Mouse (Mus musculus) kidney, embryonic 16.5 days (tissue): ENCODE data around the gene 4930412O13Rik. TPM values are rescaled to one million over a fixed set of nuclear protein-coding genes. Genes with fewer than 3 reads are reported as not detected.

Experiments
- ATAC-seq: fragments of 200-750 bp; cut with Nextera tagmentation; 2 replicates; pipeline ENCODE4 v1.8.0; 2017; ENCODE audit warnings: moderate TSS enrichment; ENCODE audit not compliant: low FRiP score, low TSS enrichment
- H3K27ac ChIP-seq: fragments of 300-500 bp; sonication (generic); 2 replicates; pipeline ENCODE4 v1.5.1; 2014; ENCODE audit warnings: low read length
- H3K27me3 ChIP-seq: fragments of 300-500 bp; sonication (generic); 2 replicates; pipeline ENCODE4 v1.6.1; 2014; ENCODE audit warnings: low read length, control low read depth, mixed read lengths; ENCODE audit not compliant: insufficient read depth
- H3K36me3 ChIP-seq: fragments of 300-500 bp; sonication (generic); 2 replicates; pipeline ENCODE4 v1.6.1; 2014; ENCODE audit warnings: low read length, control low read depth, mixed read lengths; ENCODE audit not compliant: insufficient read depth
- H3K4me1 ChIP-seq: fragments of 300-500 bp; sonication (generic); 2 replicates; pipeline ENCODE4 v1.6.1; 2014; ENCODE audit warnings: low read length, control low read depth, mixed read lengths; ENCODE audit not compliant: insufficient read depth
- H3K4me2 ChIP-seq: fragments of 300-500 bp; sonication (generic); replicated peaks from 2 replicates; pipeline ENCODE4 v1.6.1; 2014; ENCODE audit warnings: low read depth, low read length
- H3K4me3 ChIP-seq: fragments of 300-500 bp; sonication (generic); 2 replicates; pipeline ENCODE4 v1.5.1; 2014; ENCODE audit warnings: mild to moderate bottlenecking, low read length
- H3K9ac ChIP-seq: fragments of 300-500 bp; sonication (generic); replicated peaks from 2 replicates; pipeline ENCODE4 v1.6.1; 2014; ENCODE audit warnings: low read length
- H3K9me3 ChIP-seq: fragments of 300-500 bp; sonication (generic); 2 replicates; pipeline ENCODE4 v1.6.1; 2016; ENCODE audit warnings: low read length, control low read depth
- WGBS: fragments of 180-500 bp; shearing (Covaris S2); extraction: QIAGEN DNeasy Blood & Tissue Kit; methylation state at CpG from one replicate; pipeline ENCODE4 v1.1.7; 2014; 5-methylcytosine and 5-hydroxymethylcytosine counted together
- polyA plus RNA-seq: library from polyadenylated mRNA; unstranded; fragments of >200 nt; fragmentation: Nextera tagmentation; extraction: Ambion mirVana; gene quantifications from 2 replicates; pipeline ENCODE4 v1.2.1, GENCODE M21; 2015

The 4930412O13Rik gene
- polyA plus RNA-seq = 2.8 and 3.2 TPM in 2 replicates

GRCm38 (mm10) chr2:9881051-9881591, at the start of gene 4930412O13Rik:
TSS of gene 4930412O13Rik (plus strand) at chr2:9881252.
- Histone ChIP-seq H3K27ac (peak within 1 kb of the TSS; percentile 81), H3K4me2 (peak within 1 kb of the TSS; percentile 90), H3K9me3 (no peaks in the 10 kb centered on the region), H3K36me3 (no peaks in the 10 kb centered on the region), H3K4me1 (peaks cover 25% of the 10 kb centered on the region; the same call in 1 of the 2 replicates), H3K27me3 (peaks cover 75% of the 10 kb centered on the region), H3K9ac (peak within 1 kb of the TSS; percentile 68), H3K4me3 (peak within 1 kb of the TSS; percentile 55)
- 0% methylated on average over 33 of the region's 35 CpGs for WGBS
- no peak for ATAC-seq

GRCm38 (mm10) chr2:9833712-9834111, 47.3 kb upstream of the 4930412O13Rik start:
- no peaks in the 10 kb centered on the region for H3K9me3 ChIP-seq
- 23% methylated on average over 7 of the region's 7 CpGs for WGBS
- H3K4me2 ChIP-seq = no peak overlapping the region
- H3K36me3 ChIP-seq = no peaks in the 10 kb centered on the region
- H3K4me3 ChIP-seq = no peak overlapping the region
- no peak overlapping the region for H3K9ac ChIP-seq
- H3K27me3 ChIP-seq = no peaks in the 10 kb centered on the region
- peak; percentile 49; the same call in 1 of the 2 replicates for ATAC-seq
- no peak overlapping the region for H3K27ac ChIP-seq
- H3K4me1 ChIP-seq = no peaks in the 10 kb centered on the region

- Histone ChIP-seq H3K36me3 (no peaks in the 10 kb centered on the region), H3K4me3 (no peak overlapping the region), H3K4me1 (no peaks in the 10 kb centered on the region), H3K27ac (no peak overlapping the region), H3K9ac (no peak overlapping the region), H3K27me3 (no peaks in the 10 kb centered on the region), H3K9me3 (no peaks in the 10 kb centered on the region), H3K4me2 (no peak overlapping the region)
- WGBS = 45% methylated on average over 7 of the region's 7 CpGs
- ATAC-seq = no peak
Observed at GRCm38 (mm10) chr2:9835195-9835594, 45.9 kb upstream of the 4930412O13Rik start.

GRCm38 (mm10) chr2:9852851-9853576, 28.0 kb upstream of the 4930412O13Rik start:
- Histone ChIP-seq H3K9me3 (no peaks in the 10 kb centered on the region), H3K9ac (no peak overlapping the region), H3K27me3 (no peaks in the 10 kb centered on the region), H3K4me3 (no peak overlapping the region), H3K4me2 (no peak overlapping the region), H3K4me1 (no peaks in the 10 kb centered on the region), H3K36me3 (no peaks in the 10 kb centered on the region), H3K27ac (no peak overlapping the region)
- peak; percentile 57 for ATAC-seq
- 27% methylated on average over 13 of the region's 13 CpGs for WGBS

- no peak for ATAC-seq
- 59% methylated on average over 4 of the region's 4 CpGs for WGBS
- H3K4me3 ChIP-seq = no peak overlapping the region
- H3K36me3 ChIP-seq = no peaks in the 10 kb centered on the region
- H3K9me3 ChIP-seq = no peaks in the 10 kb centered on the region
- no peak overlapping the region for H3K9ac ChIP-seq
- no peaks in the 10 kb centered on the region for H3K27me3 ChIP-seq
- H3K27ac ChIP-seq = no peak overlapping the region
- H3K4me1 ChIP-seq = no peaks in the 10 kb centered on the region
- no peak overlapping the region for H3K4me2 ChIP-seq
Observed at GRCm38 (mm10) chr2:9855861-9856260, 25.2 kb upstream of the 4930412O13Rik start.

- H3K36me3 ChIP-seq = no peaks in the 10 kb centered on the region
- no peaks in the 10 kb centered on the region for H3K4me1 ChIP-seq
- ATAC-seq = no peak
- 76% methylated on average over 5 of the region's 5 CpGs for WGBS
- no peak overlapping the region for H3K9ac ChIP-seq
- H3K9me3 ChIP-seq = no peaks in the 10 kb centered on the region
- no peaks in the 10 kb centered on the region for H3K27me3 ChIP-seq
- H3K27ac ChIP-seq = no peak overlapping the region
- H3K4me3 ChIP-seq = no peak overlapping the region
- H3K4me2 ChIP-seq = no peak overlapping the region
Observed at GRCm38 (mm10) chr2:9860698-9861097, 20.4 kb upstream of the 4930412O13Rik start.

- 0 out of 2 replicates have a peak, but pooled peaks cover 2% of the 10 kb centered on the region for H3K36me3 ChIP-seq
- peak overlapping the region; percentile 18; the same call in 1 of the 2 replicates for H3K4me3 ChIP-seq
- H3K4me2 ChIP-seq = peak overlapping the region; percentile 4; the same call in 1 of the 2 replicates
- WGBS = 39% methylated on average over 12 of the region's 12 CpGs
- H3K9ac ChIP-seq = no peak overlapping the region; the same call in 1 of the 2 replicates
- no peaks in the 10 kb centered on the region for H3K4me1 ChIP-seq
- peaks cover 48% of the 10 kb centered on the region for H3K27me3 ChIP-seq
- no peaks in the 10 kb centered on the region for H3K9me3 ChIP-seq
- no peak overlapping the region for H3K27ac ChIP-seq
- ATAC-seq = no peak
Observed at GRCm38 (mm10) chr2:9867092-9867825, 13.8 kb upstream of the 4930412O13Rik start.

- H3K9me3 ChIP-seq = no peaks in the 10 kb centered on the region
- H3K4me2 ChIP-seq = peak overlapping the region; percentile 90
- peaks cover 3% of the 10 kb centered on the region; the same call in 1 of the 2 replicates for H3K4me1 ChIP-seq
- H3K4me3 ChIP-seq = peak overlapping the region; percentile 55
- peaks cover 86% of the 10 kb centered on the region for H3K27me3 ChIP-seq
- 0 out of 2 replicates have a peak, but pooled peaks cover 2% of the 10 kb centered on the region for H3K36me3 ChIP-seq
- H3K9ac ChIP-seq = peak overlapping the region; percentile 51
- WGBS = 23% methylated on average over 4 of the region's 4 CpGs
- ATAC-seq = 0 out of 2 replicates have a peak, but pooled peaks have one; percentile 35
- peak overlapping the region; percentile 63 for H3K27ac ChIP-seq
Observed at GRCm38 (mm10) chr2:9871141-9871716, 9.8 kb upstream of the 4930412O13Rik start.

GRCm38 (mm10) chr2:9871798-9872197, 9.3 kb upstream of the 4930412O13Rik start:
- Histone ChIP-seq H3K9me3 (no peaks in the 10 kb centered on the region), H3K27ac (peak overlapping the region; percentile 63), H3K4me1 (peaks cover 3% of the 10 kb centered on the region; the same call in 1 of the 2 replicates), H3K9ac (peak overlapping the region; percentile 51), H3K27me3 (peaks cover 87% of the 10 kb centered on the region), H3K36me3 (no peaks in the 10 kb centered on the region), H3K4me2 (peak overlapping the region; percentile 90), H3K4me3 (peak overlapping the region; percentile 55)
- 33% methylated on average over 6 of the region's 6 CpGs for WGBS
- no peak for ATAC-seq
